Comparison of ENCODE assay signal across 16 mouse cellular contexts in the genomic region with DNA sequence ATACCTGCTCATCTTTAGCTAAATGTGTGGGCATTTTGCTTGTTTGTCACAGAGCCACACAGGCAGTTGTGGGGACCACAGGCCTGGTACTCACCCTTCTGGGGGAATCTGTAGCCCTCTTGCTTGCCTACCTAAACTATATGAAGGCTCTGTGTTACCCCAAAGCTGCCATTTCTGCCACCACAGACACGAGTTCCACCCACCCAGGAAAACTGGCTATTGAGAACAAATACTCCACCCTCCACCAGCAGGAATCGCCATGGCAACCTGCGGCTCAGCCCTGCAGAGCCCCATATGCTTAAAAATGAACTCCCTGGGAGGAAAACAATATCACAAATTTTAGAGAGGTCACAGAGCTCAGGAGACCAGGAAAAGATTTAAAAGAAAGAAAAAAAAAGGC.
DNase-seq lines count a peak whose midpoint lies in the region; ATAC-seq and TF ChIP-seq lines count a peak whose summit lies in the region.
"Had no signal": no experiment of that assay in that cellular context is flagged by ENCODE, and none has a peak within 500 bp of the region (broad histone marks: within the 10 kb centered on the region; RNA-seq: fewer than 3 reads in every experiment).

No protein-coding gene starts in this region.

- H3K4me2 ChIP-seq in embryonic facial prominence, embryonic 14.5 days (ENCODE audit: low read depth, low read length): no peak overlapping the region
- H3K4me2 ChIP-seq in midbrain, embryonic 13.5 days (replicated peaks): no peak overlapping the region
- H3K4me2 ChIP-seq: embryonic facial prominence, embryonic 13.5 days; hindbrain, embryonic 15.5 days; lung, embryonic 15.5 days; neural tube, embryonic 13.5 days had no signal

- H3K4me1 ChIP-seq in embryonic facial prominence, embryonic 14.5 days (ENCODE audit: control insufficient read depth, insufficient read depth, low read length): no peaks in the 10 kb centered on the region
- peaks cover 5% of the 10 kb centered on the region for H3K4me1 ChIP-seq in embryonic facial prominence, embryonic 10.5 days
- H3K4me1 ChIP-seq in midbrain, embryonic 13.5 days (replicated peaks): peaks cover 9% of the 10 kb centered on the region
- H3K4me1 ChIP-seq in cerebellum, adult 2 months (ENCODE audit: control insufficient read depth, insufficient read depth, low read length): no peaks in the 10 kb centered on the region
- H3K4me1 ChIP-seq: embryonic facial prominence, embryonic 13.5 days; lung, embryonic 15.5 days had no signal

- H3K27me3 ChIP-seq in embryonic facial prominence, embryonic 14.5 days (replicated peaks; ENCODE audit: control insufficient read depth, insufficient read depth, low read length): no peaks in the 10 kb centered on the region
- H3K27me3 ChIP-seq in embryonic facial prominence, embryonic 10.5 days (replicated peaks; ENCODE audit: low read depth, poor library complexity, severe bottlenecking): no peaks in the 10 kb centered on the region
- H3K27me3 ChIP-seq in midbrain, embryonic 13.5 days: no peaks in the 10 kb centered on the region
- H3K27me3 ChIP-seq in cerebellum, adult 2 months (ENCODE audit: control insufficient read depth, insufficient read depth, low read length): no peaks in the 10 kb centered on the region
- H3K27me3 ChIP-seq: embryonic facial prominence, embryonic 13.5 days; hindbrain, embryonic 15.5 days; lung, embryonic 15.5 days; neural tube, embryonic 13.5 days had no signal

- no peak for TF ChIP-seq POLR2A in cerebellum, adult 2 months (IDR thresholded peaks at IDR 0.05; ENCODE audit: borderline replicate concordance, insufficient read depth, low read length)

- no peak for ATAC-seq in embryonic facial prominence, embryonic 14.5 days (ENCODE audit: low read depth)
- no peak for ATAC-seq in midbrain, embryonic 13.5 days
- no peak for ATAC-seq in CD4-positive, CD25-positive, alpha-beta regulatory T cell, adult 4 months

- whole genome bisulfite sequencing in embryonic facial prominence, embryonic 14.5 days: 54% methylated on average over 3 of the region's 3 CpGs
- 60% methylated on average over 3 of the region's 3 CpGs for WGBS in embryonic facial prominence, embryonic 10.5 days
- 34% methylated on average over 3 of the region's 3 CpGs for WGBS in midbrain, embryonic 13.5 days
- 26% methylated on average over 3 of the region's 3 CpGs for WGBS in cerebellum, adult 2 months

- no peaks in the 10 kb centered on the region for H3K36me3 ChIP-seq in embryonic facial prominence, embryonic 14.5 days (ENCODE audit: control insufficient read depth, insufficient read depth, low read length)
- H3K36me3 ChIP-seq in embryonic facial prominence, embryonic 10.5 days (replicated peaks): no peaks in the 10 kb centered on the region
- H3K36me3 ChIP-seq in midbrain, embryonic 13.5 days: no peaks in the 10 kb centered on the region
- H3K36me3 ChIP-seq: embryonic facial prominence, embryonic 13.5 days; hindbrain, embryonic 15.5 days; lung, embryonic 15.5 days; neural tube, embryonic 13.5 days had no signal

- DNase-seq in embryonic facial prominence, embryonic 14.5 days (ENCODE audit: low spot score): peak; percentile 5
- DNase-seq in embryonic facial prominence, embryonic 10.5 days (ENCODE audit: low spot score): no peak
- DNase-seq in left cerebral cortex, postnatal 25 days (ENCODE audit: low spot score in 2 of 2): peak; percentile 52 to 63
- no peak for DNase-seq in left cerebral cortex, adult 11 months (ENCODE audit: low spot score)
- DNase-seq in right cerebral cortex, postnatal 4 days: peak; percentile 22
- DNase-seq in cerebellum, adult 2 months: no peak
- DNase-seq: cerebellum, adult 11-12 months; kidney, adult 8-10 months; liver; thymus, postnatal 25 days had no signal

- H3K9me3 ChIP-seq in embryonic facial prominence, embryonic 14.5 days (ENCODE audit: control insufficient read depth, low read length): no peaks in the 10 kb centered on the region
- peaks cover 3% of the 10 kb centered on the region; the same call in 1 of the 2 replicates for H3K9me3 ChIP-seq in embryonic facial prominence, embryonic 10.5 days
- peaks cover 2% of the 10 kb centered on the region; the same call in 1 of the 2 replicates for H3K9me3 ChIP-seq in midbrain, embryonic 13.5 days
- H3K9me3 ChIP-seq: hindbrain, embryonic 15.5 days; lung, embryonic 15.5 days; neural tube, embryonic 13.5 days had no signal

- TF ChIP-seq CTCF in cerebellum, adult 2 months (IDR thresholded peaks at IDR 0.05; ENCODE audit: borderline replicate concordance, insufficient read depth, low read depth, low read length): no peak

- no peak overlapping the region for H3K9ac ChIP-seq in embryonic facial prominence, embryonic 14.5 days (ENCODE audit: low read depth, low read length)
- H3K9ac ChIP-seq in midbrain, embryonic 13.5 days (replicated peaks): no peak overlapping the region
- H3K9ac ChIP-seq: embryonic facial prominence, embryonic 13.5 days; hindbrain, embryonic 15.5 days; lung, embryonic 15.5 days; neural tube, embryonic 13.5 days had no signal

- H3K4me3 ChIP-seq in embryonic facial prominence, embryonic 14.5 days (ENCODE audit: low read depth, low read length): no peak overlapping the region
- H3K4me3 ChIP-seq in embryonic facial prominence, embryonic 10.5 days: no peak overlapping the region
- no peak overlapping the region for H3K4me3 ChIP-seq in midbrain, embryonic 13.5 days (replicated peaks)
- no peak overlapping the region for H3K4me3 ChIP-seq in cerebellum, adult 2 months (replicated peaks; ENCODE audit: insufficient read depth, low read depth, low read length)
- H3K4me3 ChIP-seq: embryonic facial prominence, embryonic 13.5 days; hindbrain, embryonic 15.5 days; lung, embryonic 15.5 days; neural tube, embryonic 13.5 days had no signal

- H3K27ac ChIP-seq in embryonic facial prominence, embryonic 14.5 days (replicated peaks; ENCODE audit: low read depth, low read length): no peak overlapping the region
- no peak overlapping the region for H3K27ac ChIP-seq in embryonic facial prominence, embryonic 10.5 days (replicated peaks)
- H3K27ac ChIP-seq in midbrain, embryonic 13.5 days: peak overlapping the region; percentile 30; the same call in 1 of the 2 replicates
- no peak overlapping the region for H3K27ac ChIP-seq in cerebellum, adult 2 months (ENCODE audit: insufficient read depth, low read length)
- H3K27ac ChIP-seq: embryonic facial prominence, embryonic 13.5 days; hindbrain, embryonic 15.5 days; lung, embryonic 15.5 days; neural tube, embryonic 13.5 days had no signal

- intact Hi-C loops in left cerebral cortex, postnatal 25 days (cut with DNase I): no loop called here

Comparison
In these comparisons a context has a peak if more than half of its experiments do, and no peak if none do; other contexts are left out.
1. DNase-seq: peak in embryonic facial prominence, embryonic 14.5 days (single experiment), left cerebral cortex, postnatal 25 days (2 of 2) and right cerebral cortex, postnatal 4 days (single experiment); none in embryonic facial prominence, embryonic 10.5 days (single experiment), left cerebral cortex, adult 11 months (single experiment) and cerebellum, adult 2 months (0 of 2).